Mouse (Mus musculus): ENCODE data around the gene Slc6a21. TPM values are rescaled to one million over a fixed set of nuclear protein-coding genes. Genes with fewer than 3 reads are reported as not detected.

Gene Slc6a21
- total and polyA plus RNA-seq, 3 experiments: 0.38 TPM; not detected in 2

- DNase-seq (ENCODE audit: low spot score) (no peak), ATAC-seq (ENCODE audit: extremely low read depth, insufficient number of reproducible peaks, low FRiP score, poor library complexity, severe bottlenecking) (no peak)
- H3K27me3 ChIP-seq (ENCODE audit: insufficient read depth, low read length): peaks cover 14% of the 10 kb centered on the region
- H3K36me3 ChIP-seq (replicated peaks): peaks cover 60% of the 10 kb centered on the region
- TF ChIP-seq POLR2AphosphoS5 (IDR thresholded peaks at IDR 0.05; ENCODE audit: insufficient replicate concordance, low read depth, low read length): no peak
- TF ChIP-seq GATA1 (IDR thresholded peaks at IDR 0.05; ENCODE audit: borderline replicate concordance, low read length): no peak
- no peak for TF ChIP-seq GATA2 (IDR thresholded peaks at IDR 0.05; ENCODE audit: borderline replicate concordance, low read depth, low read length)
- no peak for TF ChIP-seq CTCF (IDR thresholded peaks at IDR 0.05; ENCODE audit: low read depth, low read length)
- no peak for TF ChIP-seq TAL1 (conservative IDR thresholded peaks at IDR 0.05; ENCODE audit: low read depth, low read length)
- H3K9me3 ChIP-seq (replicated peaks): no peaks in the 10 kb centered on the region
- H3K4me1 ChIP-seq (ENCODE audit: insufficient read depth, low read depth, low read length): peaks cover 37% of the 10 kb centered on the region
- no peak overlapping the region for H3K4me3 ChIP-seq (ENCODE audit: low read depth, low read length)
Observed at GRCm38 (mm10) chr7:45232716-45233465, 44.4 kb upstream of the Slc6a21 start.

- TF ChIP-seq GATA2 (IDR thresholded peaks at IDR 0.05; ENCODE audit: borderline replicate concordance, low read depth, low read length) (no peak), CTCF (IDR thresholded peaks at IDR 0.05; ENCODE audit: low read depth, low read length) (no peak), TAL1 (conservative IDR thresholded peaks at IDR 0.05; ENCODE audit: low read depth, low read length) (no peak), POLR2AphosphoS5 (IDR thresholded peaks at IDR 0.05; ENCODE audit: insufficient replicate concordance, low read depth, low read length) (no peak), GATA1 (IDR thresholded peaks at IDR 0.05; ENCODE audit: borderline replicate concordance, low read length) (no peak)
- DNase-seq (ENCODE audit: low spot score) (no peak), ATAC-seq (ENCODE audit: extremely low read depth, insufficient number of reproducible peaks, low FRiP score, poor library complexity, severe bottlenecking) (no peak)
- H3K27me3 ChIP-seq (ENCODE audit: insufficient read depth, low read length): peaks cover 9% of the 10 kb centered on the region
- H3K4me3 ChIP-seq (ENCODE audit: low read depth, low read length): no peak overlapping the region
- no peaks in the 10 kb centered on the region for H3K9me3 ChIP-seq (replicated peaks)
- peaks cover 45% of the 10 kb centered on the region for H3K4me1 ChIP-seq (ENCODE audit: insufficient read depth, low read depth, low read length)
- peaks cover 60% of the 10 kb centered on the region for H3K36me3 ChIP-seq (replicated peaks)
Observed at GRCm38 (mm10) chr7:45233580-45234332, 43.6 kb upstream of the Slc6a21 start.

GRCm38 (mm10) chr7:45234333-45234841 lies 42.9 kb upstream of the Slc6a21 start:
- DNase-seq (ENCODE audit: low spot score) (no peak), ATAC-seq (ENCODE audit: extremely low read depth, insufficient number of reproducible peaks, low FRiP score, poor library complexity, severe bottlenecking) (no peak)
- TF ChIP-seq CTCF (IDR thresholded peaks at IDR 0.05; ENCODE audit: low read depth, low read length): no peak
- TF ChIP-seq POLR2AphosphoS5 (IDR thresholded peaks at IDR 0.05; ENCODE audit: insufficient replicate concordance, low read depth, low read length): no peak
- no peak for TF ChIP-seq GATA2 (IDR thresholded peaks at IDR 0.05; ENCODE audit: borderline replicate concordance, low read depth, low read length)
- no peak for TF ChIP-seq TAL1 (conservative IDR thresholded peaks at IDR 0.05; ENCODE audit: low read depth, low read length)
- no peak for TF ChIP-seq GATA1 (IDR thresholded peaks at IDR 0.05; ENCODE audit: borderline replicate concordance, low read length)
- H3K4me3 ChIP-seq (ENCODE audit: low read depth, low read length): no peak overlapping the region
- no peaks in the 10 kb centered on the region for H3K9me3 ChIP-seq (replicated peaks)
- peaks cover 3% of the 10 kb centered on the region for H3K27me3 ChIP-seq (ENCODE audit: insufficient read depth, low read length)
- peaks cover 60% of the 10 kb centered on the region for H3K36me3 ChIP-seq (replicated peaks)
- H3K4me1 ChIP-seq (ENCODE audit: insufficient read depth, low read depth, low read length): peaks cover 51% of the 10 kb centered on the region

GRCm38 (mm10) chr7:45234922-45235571 lies 42.3 kb upstream of the Slc6a21 start:
- no peak for TF ChIP-seq GATA2 (IDR thresholded peaks at IDR 0.05; ENCODE audit: borderline replicate concordance, low read depth, low read length)
- TF ChIP-seq GATA1 (IDR thresholded peaks at IDR 0.05; ENCODE audit: borderline replicate concordance, low read length): no peak
- TF ChIP-seq CTCF (IDR thresholded peaks at IDR 0.05; ENCODE audit: low read depth, low read length): no peak
- TF ChIP-seq POLR2AphosphoS5 (IDR thresholded peaks at IDR 0.05; ENCODE audit: insufficient replicate concordance, low read depth, low read length): no peak
- no peak for TF ChIP-seq TAL1 (conservative IDR thresholded peaks at IDR 0.05; ENCODE audit: low read depth, low read length)
- H3K36me3 ChIP-seq (replicated peaks): peaks cover 60% of the 10 kb centered on the region
- H3K9me3 ChIP-seq (replicated peaks): no peaks in the 10 kb centered on the region
- no peaks in the 10 kb centered on the region for H3K27me3 ChIP-seq (ENCODE audit: insufficient read depth, low read length)
- H3K4me1 ChIP-seq (ENCODE audit: insufficient read depth, low read depth, low read length): peaks cover 58% of the 10 kb centered on the region
- ATAC-seq (ENCODE audit: extremely low read depth, insufficient number of reproducible peaks, low FRiP score, poor library complexity, severe bottlenecking) (no peak), DNase-seq (ENCODE audit: low spot score) (no peak)
- H3K4me3 ChIP-seq (ENCODE audit: low read depth, low read length): no peak overlapping the region; the same call in 1 of the 2 replicates

- H3K36me3 ChIP-seq (replicated peaks): peaks cover 60% of the 10 kb centered on the region
- DNase-seq (ENCODE audit: low spot score): no peak
- H3K4me3 ChIP-seq (ENCODE audit: low read depth, low read length): no peak overlapping the region; the same call in 1 of the 2 replicates
- no peak for ATAC-seq (ENCODE audit: extremely low read depth, insufficient number of reproducible peaks, low FRiP score, poor library complexity, severe bottlenecking)
- H3K27me3 ChIP-seq (ENCODE audit: insufficient read depth, low read length): peaks cover 3% of the 10 kb centered on the region; the same call in 1 of the 2 replicates
- H3K4me1 ChIP-seq (ENCODE audit: insufficient read depth, low read depth, low read length): peaks cover 59% of the 10 kb centered on the region
- no peak for TF ChIP-seq GATA1 (IDR thresholded peaks at IDR 0.05; ENCODE audit: borderline replicate concordance, low read length)
- no peak for TF ChIP-seq POLR2AphosphoS5 (IDR thresholded peaks at IDR 0.05; ENCODE audit: insufficient replicate concordance, low read depth, low read length)
- TF ChIP-seq TAL1 (conservative IDR thresholded peaks at IDR 0.05; ENCODE audit: low read depth, low read length): no peak
- no peak for TF ChIP-seq GATA2 (IDR thresholded peaks at IDR 0.05; ENCODE audit: borderline replicate concordance, low read depth, low read length)
- TF ChIP-seq CTCF (IDR thresholded peaks at IDR 0.05; ENCODE audit: low read depth, low read length): no peak
- no peaks in the 10 kb centered on the region for H3K9me3 ChIP-seq (replicated peaks)
Observed at GRCm38 (mm10) chr7:45235656-45236180, 41.6 kb upstream of the Slc6a21 start.
